Mouse (Mus musculus): ENCODE measurements at regions not wholly inside any gene's neighbourhood (a gene's known extent, or its start where the extent isn't known, plus 50 kb on each side); places are given as distances from the start of the nearest gene placed in this dataset.
A peak's percentile ranks its signal among the peaks of the same experiment; 100 is the strongest.

GRCm38 (mm10) chr19:59395739-59396138, 50.2 kb upstream of the Pdzd8 start:
- no peak for DNase-seq (ENCODE audit: low spot score in 2 of 2)

- no peak for DNase-seq (ENCODE audit: low spot score in 2 of 2)
Observed at GRCm38 (mm10) chr19:59396506-59396905, 50.9 kb upstream of the Pdzd8 start.

GRCm38 (mm10) chr19:59399849-59400585, 54.4 kb upstream of the Pdzd8 start:
- peak; percentile 23 for DNase-seq (ENCODE audit: low spot score in 2 of 2)

- no peak for DNase-seq (ENCODE audit: low spot score in 2 of 2)
Observed at GRCm38 (mm10) chr19:59401304-59401703, 55.7 kb upstream of the Pdzd8 start.

- no peak for DNase-seq (ENCODE audit: low spot score in 2 of 2)
Observed at GRCm38 (mm10) chr19:59402097-59402496, 56.1 kb upstream of the Emx2 start.

GRCm38 (mm10) chr19:59404082-59404481, 54.1 kb upstream of the Emx2 start:
- DNase-seq (ENCODE audit: low spot score in 2 of 2) = no peak

- DNase-seq (ENCODE audit: low spot score in 2 of 2) = no peak
Observed at GRCm38 (mm10) chr19:59404766-59405165, 53.4 kb upstream of the Emx2 start.

- no peak for DNase-seq (ENCODE audit: low spot score in 2 of 2)
Observed at GRCm38 (mm10) chr19:59405616-59406015, 52.6 kb upstream of the Emx2 start.

GRCm38 (mm10) chr19:59408094-59408493, 50.1 kb upstream of the Emx2 start:
- no peak for DNase-seq (ENCODE audit: low spot score in 2 of 2)

Measured in urinary bladder, postnatal 36 days (tissue).